Mouse (Mus musculus): ENCODE measurements at regions not wholly inside any gene's neighbourhood (a gene's known extent, or its start where the extent isn't known, plus 50 kb on each side); places are given as distances from the start of the nearest gene placed in this dataset.

DNA sequence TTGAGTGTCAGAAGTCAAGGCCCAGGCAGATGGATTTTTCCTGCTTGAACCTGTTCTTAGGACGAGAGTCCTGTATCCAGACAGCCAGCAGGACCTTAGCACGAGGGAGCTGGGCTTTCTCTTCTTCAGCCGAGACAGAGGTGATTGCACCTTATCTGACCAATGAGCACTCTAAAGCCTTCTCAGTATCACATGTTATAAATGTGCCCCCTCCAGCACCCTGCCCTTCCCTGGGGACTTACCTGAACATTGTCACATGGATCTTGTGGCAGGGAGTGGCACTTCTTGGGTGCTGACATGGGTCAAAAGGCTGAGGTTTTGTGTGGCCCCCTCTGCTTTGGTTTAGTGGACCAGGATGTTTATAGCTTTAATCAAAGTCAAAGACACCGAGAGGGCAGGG lies 367.5 kb downstream of the Rps24 start:
- H3K9me3 ChIP-seq (ENCODE audit: control insufficient read depth, low read depth, low read length): no peaks in the 10 kb centered on the region

DNA sequence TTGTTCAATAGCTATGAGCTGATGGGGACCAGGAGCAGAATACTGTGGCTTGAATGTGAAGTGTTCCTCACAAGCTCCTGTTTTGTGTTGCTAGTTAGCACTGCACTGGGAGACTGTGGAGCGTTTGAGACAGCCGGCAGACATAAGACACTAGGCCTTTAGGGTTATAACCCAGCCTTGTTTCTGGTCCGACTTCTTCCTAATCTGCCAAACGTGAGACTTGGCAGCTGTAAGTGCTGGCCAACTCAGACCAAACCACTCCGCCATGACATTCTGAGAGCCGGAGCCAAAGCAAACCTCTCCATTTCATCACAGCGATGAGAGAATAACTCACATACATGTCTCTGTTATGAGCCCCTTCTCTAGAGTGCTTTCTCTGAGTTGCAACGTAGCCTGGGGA lies 375.2 kb downstream of the Rps24 start:
- Histone ChIP-seq H3K27ac (ENCODE audit: low read length) (no peak overlapping the region), H3K4me1 (ENCODE audit: control insufficient read depth, insufficient read depth, low read length) (peaks cover 5% of the 10 kb centered on the region), H3K27me3 (ENCODE audit: control insufficient read depth, insufficient read depth, low read length) (no peaks in the 10 kb centered on the region), H3K4me2 (replicated peaks; ENCODE audit: low read depth, low read length) (no peak overlapping the region), H3K9me3 (ENCODE audit: control insufficient read depth, low read depth, low read length) (no peaks in the 10 kb centered on the region), H3K36me3 (ENCODE audit: control insufficient read depth, insufficient read depth, low read length) (no peaks in the 10 kb centered on the region), H3K9ac (replicated peaks; ENCODE audit: low read depth, low read length) (no peak overlapping the region), H3K4me3 (ENCODE audit: low read depth, low read length) (no peak overlapping the region)
- WGBS: 51% methylated on average over 8 of the region's 8 CpGs
- no peak for ATAC-seq (ENCODE audit: insufficient number of reproducible peaks, insufficient read depth, low FRiP score, low read depth)

More for the DNA sequence above, 367.5 kb downstream of the Rps24 start:
- no peak overlapping the region for H3K4me3 ChIP-seq (ENCODE audit: low read depth, low read length)
- ATAC-seq (ENCODE audit: insufficient number of reproducible peaks, insufficient read depth, low FRiP score, low read depth): no peak
- H3K4me1 ChIP-seq (ENCODE audit: control insufficient read depth, insufficient read depth, low read length): peaks cover 3% of the 10 kb centered on the region; the same call in 1 of the 2 replicates
- no peaks in the 10 kb centered on the region for H3K27me3 ChIP-seq (ENCODE audit: control insufficient read depth, insufficient read depth, low read length)
- no peak overlapping the region for H3K9ac ChIP-seq (replicated peaks; ENCODE audit: low read depth, low read length)
- H3K27ac ChIP-seq (ENCODE audit: low read length): no peak overlapping the region
- H3K36me3 ChIP-seq (ENCODE audit: control insufficient read depth, insufficient read depth, low read length): no peaks in the 10 kb centered on the region
- H3K4me2 ChIP-seq (replicated peaks; ENCODE audit: low read depth, low read length): no peak overlapping the region
- 44% methylated on average over 4 of the region's 4 CpGs for WGBS

DNA sequence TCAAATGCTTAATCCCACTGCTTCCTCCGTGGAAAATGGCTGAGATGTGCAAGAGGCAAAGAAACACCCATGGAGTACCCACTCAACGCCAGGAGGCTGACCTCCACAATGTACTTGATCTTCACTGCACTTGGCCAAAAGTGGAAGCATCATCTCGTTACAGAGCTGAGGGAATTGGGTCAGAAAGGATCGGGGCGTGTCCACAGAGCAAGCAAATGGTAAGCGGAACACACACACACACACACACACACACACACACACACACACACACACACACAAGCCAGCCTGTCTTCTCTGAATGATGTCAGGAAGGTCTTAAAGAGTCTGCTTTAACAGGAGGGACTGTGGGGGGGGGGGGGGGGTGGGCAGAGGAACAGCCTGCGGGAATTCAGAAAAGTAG lies 375.7 kb downstream of the Rps24 start:
- no peak overlapping the region for H3K9ac ChIP-seq (replicated peaks; ENCODE audit: low read depth, low read length)
- H3K4me2 ChIP-seq (replicated peaks; ENCODE audit: low read depth, low read length): no peak overlapping the region
- no peaks in the 10 kb centered on the region for H3K9me3 ChIP-seq (ENCODE audit: control insufficient read depth, low read depth, low read length)
- no peaks in the 10 kb centered on the region for H3K36me3 ChIP-seq (ENCODE audit: control insufficient read depth, insufficient read depth, low read length)
- no peaks in the 10 kb centered on the region for H3K27me3 ChIP-seq (ENCODE audit: control insufficient read depth, insufficient read depth, low read length)
- ATAC-seq (ENCODE audit: insufficient number of reproducible peaks, insufficient read depth, low FRiP score, low read depth): no peak
- WGBS: 71% methylated on average over 7 of the region's 7 CpGs
- H3K4me3 ChIP-seq (ENCODE audit: low read depth, low read length): no peak overlapping the region
- H3K27ac ChIP-seq (ENCODE audit: low read length): no peak overlapping the region
- peaks cover 5% of the 10 kb centered on the region for H3K4me1 ChIP-seq (ENCODE audit: control insufficient read depth, insufficient read depth, low read length)

GRCm38 (mm10) chr14:24863116-24863515 lies 376.2 kb downstream of the Rps24 start:
- Histone ChIP-seq H3K27me3 (ENCODE audit: control insufficient read depth, insufficient read depth, low read length) (no peaks in the 10 kb centered on the region), H3K27ac (ENCODE audit: low read length) (no peak overlapping the region), H3K4me3 (ENCODE audit: low read depth, low read length) (no peak overlapping the region), H3K36me3 (ENCODE audit: control insufficient read depth, insufficient read depth, low read length) (no peaks in the 10 kb centered on the region), H3K4me2 (replicated peaks; ENCODE audit: low read depth, low read length) (no peak overlapping the region), H3K9me3 (ENCODE audit: control insufficient read depth, low read depth, low read length) (no peaks in the 10 kb centered on the region), H3K4me1 (ENCODE audit: control insufficient read depth, insufficient read depth, low read length) (peaks cover 5% of the 10 kb centered on the region), H3K9ac (replicated peaks; ENCODE audit: low read depth, low read length) (no peak overlapping the region)
- 62% methylated on average over 8 of the region's 8 CpGs for WGBS
- no peak for ATAC-seq (ENCODE audit: insufficient number of reproducible peaks, insufficient read depth, low FRiP score, low read depth)

DNA sequence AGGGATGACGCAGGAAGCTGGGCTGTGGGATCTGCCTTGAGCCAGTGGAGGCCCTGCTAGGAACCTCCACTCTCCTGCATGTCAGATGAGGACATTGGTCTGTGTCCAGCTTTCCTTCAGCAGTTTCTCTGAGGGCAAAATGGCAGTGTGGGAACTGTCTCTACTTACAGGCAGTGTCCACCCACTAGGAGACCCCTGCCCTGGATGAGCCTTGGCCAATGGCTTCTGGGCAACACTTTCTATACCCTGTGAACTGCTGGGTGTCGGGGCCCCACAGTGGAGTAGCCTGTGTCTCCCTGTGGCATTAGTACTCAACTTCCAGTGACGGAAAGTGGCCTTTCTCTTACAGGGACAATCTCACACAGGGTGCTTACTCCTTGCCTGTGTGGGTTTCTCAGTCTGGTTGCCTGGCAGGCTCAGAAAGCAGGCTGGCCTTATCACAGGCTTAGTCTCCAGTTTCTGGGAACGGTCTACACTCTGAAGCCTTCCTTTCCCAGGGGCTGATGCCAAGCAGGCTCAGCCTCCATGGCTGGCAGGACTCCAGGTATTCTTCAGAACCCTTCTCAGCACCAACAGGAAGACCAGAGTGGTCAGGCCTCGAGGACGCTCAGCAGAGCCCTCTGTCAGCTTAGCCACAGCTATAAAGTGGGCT lies 378.8 kb downstream of the Rps24 start:
- Histone ChIP-seq H3K36me3 (ENCODE audit: control insufficient read depth, insufficient read depth, low read length) (no peaks in the 10 kb centered on the region), H3K27ac (ENCODE audit: low read length) (no peak overlapping the region)

GRCm38 (mm10) chr14:24867816-24868215 lies 380.9 kb downstream of the Rps24 start:
- Histone ChIP-seq H3K4me1 (ENCODE audit: control insufficient read depth, insufficient read depth, low read length) (peaks cover 5% of the 10 kb centered on the region), H3K4me3 (ENCODE audit: low read depth, low read length) (no peak overlapping the region), H3K9me3 (ENCODE audit: control insufficient read depth, low read depth, low read length) (no peaks in the 10 kb centered on the region), H3K27ac (ENCODE audit: low read length) (no peak overlapping the region), H3K4me2 (replicated peaks; ENCODE audit: low read depth, low read length) (no peak overlapping the region), H3K36me3 (ENCODE audit: control insufficient read depth, insufficient read depth, low read length) (no peaks in the 10 kb centered on the region), H3K9ac (replicated peaks; ENCODE audit: low read depth, low read length) (no peak overlapping the region), H3K27me3 (ENCODE audit: control insufficient read depth, insufficient read depth, low read length) (no peaks in the 10 kb centered on the region)
- no peak for ATAC-seq (ENCODE audit: insufficient number of reproducible peaks, insufficient read depth, low FRiP score, low read depth)
- WGBS: 87% methylated on average over 6 of the region's 6 CpGs

More for the DNA sequence above, 378.8 kb downstream of the Rps24 start:
- Histone ChIP-seq H3K4me2 (replicated peaks; ENCODE audit: low read depth, low read length) (no peak overlapping the region), H3K9me3 (ENCODE audit: control insufficient read depth, low read depth, low read length) (no peaks in the 10 kb centered on the region), H3K27me3 (ENCODE audit: control insufficient read depth, insufficient read depth, low read length) (no peaks in the 10 kb centered on the region), H3K4me1 (ENCODE audit: control insufficient read depth, insufficient read depth, low read length) (peaks cover 5% of the 10 kb centered on the region), H3K4me3 (ENCODE audit: low read depth, low read length) (no peak overlapping the region), H3K9ac (replicated peaks; ENCODE audit: low read depth, low read length) (no peak overlapping the region)
- 78% methylated on average over 6 of the region's 6 CpGs for WGBS
- ATAC-seq (ENCODE audit: insufficient number of reproducible peaks, insufficient read depth, low FRiP score, low read depth): no peak

- H3K27me3 ChIP-seq (ENCODE audit: control insufficient read depth, insufficient read depth, low read length): no peaks in the 10 kb centered on the region
- no peak overlapping the region for H3K4me2 ChIP-seq (replicated peaks; ENCODE audit: low read depth, low read length)
- H3K27ac ChIP-seq (ENCODE audit: low read length): no peak overlapping the region
- H3K36me3 ChIP-seq (ENCODE audit: control insufficient read depth, insufficient read depth, low read length): no peaks in the 10 kb centered on the region
- H3K4me1 ChIP-seq (ENCODE audit: control insufficient read depth, insufficient read depth, low read length): no peaks in the 10 kb centered on the region
- WGBS: 68% methylated on average over 6 of the region's 6 CpGs
- H3K9ac ChIP-seq (replicated peaks; ENCODE audit: low read depth, low read length): no peak overlapping the region
- no peak for ATAC-seq (ENCODE audit: insufficient number of reproducible peaks, insufficient read depth, low FRiP score, low read depth)
- no peak overlapping the region for H3K4me3 ChIP-seq (ENCODE audit: low read depth, low read length)
- H3K9me3 ChIP-seq (ENCODE audit: control insufficient read depth, low read depth, low read length): no peaks in the 10 kb centered on the region
Measured at GRCm38 (mm10) chr14:24868756-24869155, 381.8 kb downstream of the Rps24 start.

DNA sequence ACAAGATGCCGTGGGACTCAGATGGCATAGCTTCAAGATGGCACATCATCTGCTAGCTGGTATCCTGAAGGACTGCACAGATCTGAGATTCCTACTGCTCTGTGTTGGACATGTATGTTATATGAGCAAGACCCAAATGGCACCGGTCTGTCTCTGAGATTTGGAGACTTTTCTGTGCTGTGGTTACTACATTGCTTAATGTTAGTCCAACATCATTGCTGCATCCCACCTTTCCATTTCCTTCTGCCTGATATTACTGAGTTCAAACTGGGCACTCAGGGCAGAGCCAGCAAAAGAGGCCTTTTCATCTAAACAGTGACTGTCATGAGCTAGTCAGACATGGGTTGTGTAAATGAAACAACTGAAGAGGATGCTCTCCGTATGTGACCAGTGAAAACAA lies 383.3 kb downstream of the Rps24 start:
- Histone ChIP-seq H3K4me2 (replicated peaks; ENCODE audit: low read depth, low read length) (no peak overlapping the region), H3K9me3 (ENCODE audit: control insufficient read depth, low read depth, low read length) (no peaks in the 10 kb centered on the region), H3K36me3 (ENCODE audit: control insufficient read depth, insufficient read depth, low read length) (no peaks in the 10 kb centered on the region), H3K27me3 (ENCODE audit: control insufficient read depth, insufficient read depth, low read length) (no peaks in the 10 kb centered on the region), H3K27ac (ENCODE audit: low read length) (no peak overlapping the region), H3K4me3 (ENCODE audit: low read depth, low read length) (no peak overlapping the region), H3K4me1 (ENCODE audit: control insufficient read depth, insufficient read depth, low read length) (no peaks in the 10 kb centered on the region), H3K9ac (replicated peaks; ENCODE audit: low read depth, low read length) (no peak overlapping the region)
- 90% methylated on average over 3 of the region's 3 CpGs for WGBS
- ATAC-seq (ENCODE audit: insufficient number of reproducible peaks, insufficient read depth, low FRiP score, low read depth): no peak

DNA sequence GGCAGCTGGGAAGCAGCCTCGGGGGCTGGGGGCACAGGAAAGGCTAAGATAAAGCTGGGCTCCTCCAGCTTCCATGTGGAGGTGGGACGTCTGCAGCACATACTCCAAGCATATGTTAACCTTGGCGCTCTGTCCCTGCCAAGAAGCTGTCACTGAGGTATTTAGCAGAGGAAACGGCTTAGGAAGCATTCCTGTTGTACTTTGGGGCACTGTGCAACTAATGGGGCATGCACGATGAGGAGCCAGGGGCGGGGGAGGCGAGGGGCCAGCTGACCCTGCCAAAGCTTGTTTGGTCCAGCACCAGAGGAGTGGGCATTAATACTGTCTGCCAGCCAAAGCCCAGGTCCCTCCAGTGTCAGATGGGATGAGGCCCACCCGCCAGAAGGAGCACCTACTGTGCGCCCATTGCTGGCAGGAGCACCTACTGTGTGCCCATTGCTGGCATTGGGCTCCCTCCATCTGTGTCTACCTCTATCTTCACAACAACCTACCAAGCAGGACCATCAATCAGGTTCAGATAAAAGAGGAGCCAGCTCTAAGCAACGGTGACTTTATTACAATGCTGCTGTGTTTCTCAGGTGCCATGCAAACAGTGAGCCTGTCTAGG lies 384.6 kb downstream of the Rps24 start:
- Histone ChIP-seq H3K36me3 (ENCODE audit: control insufficient read depth, insufficient read depth, low read length) (no peaks in the 10 kb centered on the region), H3K9ac (replicated peaks; ENCODE audit: low read depth, low read length) (no peak overlapping the region), H3K27ac (ENCODE audit: low read length) (no peak overlapping the region), H3K4me1 (ENCODE audit: control insufficient read depth, insufficient read depth, low read length) (no peaks in the 10 kb centered on the region), H3K9me3 (ENCODE audit: control insufficient read depth, low read depth, low read length) (no peaks in the 10 kb centered on the region), H3K4me3 (ENCODE audit: low read depth, low read length) (no peak overlapping the region), H3K27me3 (ENCODE audit: control insufficient read depth, insufficient read depth, low read length) (no peaks in the 10 kb centered on the region), H3K4me2 (replicated peaks; ENCODE audit: low read depth, low read length) (no peak overlapping the region)
- no peak for ATAC-seq (ENCODE audit: insufficient number of reproducible peaks, insufficient read depth, low FRiP score, low read depth)
- 53% methylated on average over 10 of the region's 10 CpGs for WGBS
